Mouse (Mus musculus): ENCODE data around the gene Bola1.
A peak's percentile ranks its signal among the peaks of the same experiment; 100 is the strongest.

The Bola1 gene

GRCm38 (mm10) chr3:96219661-96220130 is at the start of gene Bola1, which contains the start of gene Hist2h2ab:
Bola1 (minus strand) TSS chr3:96219709.
Hist2h2ab (plus strand) TSS chr3:96219865.
- DNase-seq (ENCODE audit: low spot score in 2 of 2): peak; percentile 43 to 63

GRCm38 (mm10) chr3:96268776-96269378 is 49.4 kb upstream of the Bola1 start:
- DNase-seq (ENCODE audit: low spot score in 2 of 2): peak in 1 of 2 experiments; percentile 22

- peak; percentile 58 to 77 for DNase-seq (ENCODE audit: low spot score in 2 of 2)
Observed at GRCm38 (mm10) chr3:96268051-96268775, 48.7 kb upstream of the Bola1 start, which contains the start of gene Hist2h3b. Hist2h3b (plus strand) TSS chr3:96268654.

GRCm38 (mm10) chr3:96267541-96267940 is 48.0 kb upstream of the Bola1 start:
- DNase-seq (ENCODE audit: low spot score in 2 of 2): no peak

GRCm38 (mm10) chr3:96266132-96266710 is 46.7 kb upstream of the Bola1 start:
- no peak for DNase-seq (ENCODE audit: low spot score in 2 of 2)

- no peak for DNase-seq (ENCODE audit: low spot score in 2 of 2)
Observed at GRCm38 (mm10) chr3:96264404-96264949, 45.0 kb upstream of the Bola1 start.

- DNase-seq (ENCODE audit: low spot score in 2 of 2): peak in 1 of 2 experiments; percentile 39
Observed at GRCm38 (mm10) chr3:96263558-96264403, 44.3 kb upstream of the Bola1 start.

- DNase-seq (ENCODE audit: low spot score in 2 of 2): peak; percentile 79 to 93
Observed at GRCm38 (mm10) chr3:96262979-96263550, 43.6 kb upstream of the Bola1 start, which contains the start of gene Hist2h4. Hist2h4 (minus strand) TSS chr3:96263311.

- DNase-seq (ENCODE audit: low spot score in 2 of 2): peak in 1 of 2 experiments; percentile 66
Observed at GRCm38 (mm10) chr3:96262216-96262875, 42.8 kb upstream of the Bola1 start.

- DNase-seq (ENCODE audit: low spot score in 2 of 2): no peak
Observed at GRCm38 (mm10) chr3:96261623-96262022, 42.1 kb upstream of the Bola1 start.

- no peak for DNase-seq (ENCODE audit: low spot score in 2 of 2)
Observed at GRCm38 (mm10) chr3:96260220-96260619, 40.7 kb upstream of the Bola1 start.

- no peak for DNase-seq (ENCODE audit: low spot score in 2 of 2)
Observed at GRCm38 (mm10) chr3:96257190-96257589, 37.7 kb upstream of the Bola1 start.

- no peak for DNase-seq (ENCODE audit: low spot score in 2 of 2)
Observed at GRCm38 (mm10) chr3:96255926-96256593, 36.6 kb upstream of the Bola1 start.

GRCm38 (mm10) chr3:96254683-96255355 is 35.3 kb upstream of the Bola1 start:
- peak in 1 of 2 experiments; percentile 27 for DNase-seq (ENCODE audit: low spot score in 2 of 2)

- no peak for DNase-seq (ENCODE audit: low spot score in 2 of 2)
Observed at GRCm38 (mm10) chr3:96251787-96252186, 32.3 kb upstream of the Bola1 start.

- no peak for DNase-seq (ENCODE audit: low spot score in 2 of 2)
Observed at GRCm38 (mm10) chr3:96250890-96251289, 31.4 kb upstream of the Bola1 start.

- no peak for DNase-seq (ENCODE audit: low spot score in 2 of 2)
Observed at GRCm38 (mm10) chr3:96249034-96249345, 29.5 kb upstream of the Bola1 start.

GRCm38 (mm10) chr3:96248141-96249033 is 28.9 kb upstream of the Bola1 start:
- DNase-seq (ENCODE audit: low spot score in 2 of 2): no peak

All from cerebellum, postnatal 4 days (tissue).